Mouse (Mus musculus): Measurements from ENCODE around the gene Syt17. TPM values are rescaled to one million over a fixed set of nuclear protein-coding genes. Genes with fewer than 3 reads are reported as not detected.
A peak's percentile ranks its signal among the peaks of the same experiment; 100 is the strongest.

Syt17 gene
- polyA plus RNA-seq, 1 experiment: 0.25 TPM

DNA sequence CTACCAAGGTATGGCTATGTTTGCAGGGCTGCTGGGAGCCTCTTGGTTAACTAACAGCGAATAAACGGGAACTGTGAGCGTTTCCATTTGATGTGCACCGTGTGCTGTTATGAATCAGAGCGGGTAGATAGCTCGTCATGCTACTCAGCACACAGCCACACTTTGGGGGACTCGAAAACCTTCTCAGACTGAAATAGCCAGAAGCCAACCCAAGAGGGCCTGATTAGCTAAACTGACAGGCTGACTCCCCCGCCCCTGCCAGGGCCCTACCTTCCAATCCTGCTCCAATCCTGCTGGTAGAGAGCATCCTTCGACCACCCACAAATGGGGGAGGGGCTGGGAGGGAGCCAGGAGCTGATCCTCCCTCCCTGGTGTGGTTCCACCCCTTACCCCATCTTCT is 4.7 kb downstream of the Syt17 start:
- H3K27ac ChIP-seq (ENCODE audit: insufficient read depth, low read length): no peak overlapping the region
- 12% methylated on average over 9 of the region's 9 CpGs for WGBS
- H3K4me3 ChIP-seq (ENCODE audit: extremely low read depth, insufficient read depth, insufficient read length): no peak overlapping the region
- no peaks in the 10 kb centered on the region for H3K36me3 ChIP-seq (ENCODE audit: control insufficient read depth, insufficient read depth, low read length)
- no peak for DNase-seq (ENCODE audit: low read depth in 1 of 2, low spot score in 2 of 2)
- TF ChIP-seq CTCF (IDR thresholded peaks at IDR 0.05; ENCODE audit: extremely low read depth, insufficient read depth, insufficient read length, insufficient replicate concordance): no peak
- no peak for TF ChIP-seq POLR2A (IDR thresholded peaks at IDR 0.05; ENCODE audit: low read depth, low read length)
- peaks cover 9% of the 10 kb centered on the region for H3K4me1 ChIP-seq (ENCODE audit: control insufficient read depth, insufficient read depth, insufficient read length)
- peaks cover 10% of the 10 kb centered on the region; the same call in 1 of the 2 replicates for H3K27me3 ChIP-seq (ENCODE audit: control insufficient read depth, insufficient read depth, low read length)

DNA sequence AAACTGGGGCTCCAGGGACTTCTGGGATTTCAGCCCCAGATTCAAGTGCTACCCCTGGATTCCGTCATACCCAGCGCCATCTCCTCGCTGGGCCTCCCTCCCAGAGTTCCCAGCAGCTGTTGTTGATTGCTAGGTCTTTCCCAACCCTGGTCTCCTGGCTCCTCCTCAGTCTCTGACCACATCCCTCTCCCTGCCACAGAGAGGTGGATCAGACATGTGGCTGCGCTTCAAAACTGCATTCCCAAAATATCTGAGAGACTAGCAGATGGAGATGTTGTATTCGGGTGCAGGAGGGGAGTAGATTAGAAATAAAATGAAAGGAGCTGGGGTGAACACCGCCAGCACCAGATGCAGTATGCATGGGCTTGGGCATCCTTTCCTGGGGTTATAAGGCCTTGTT is 6.5 kb downstream of the Syt17 start:
- 87% methylated on average over 6 of the region's 6 CpGs for WGBS
- no peaks in the 10 kb centered on the region for H3K27me3 ChIP-seq (ENCODE audit: control insufficient read depth, insufficient read depth, low read length)
- no peak overlapping the region for H3K4me3 ChIP-seq (ENCODE audit: extremely low read depth, insufficient read depth, insufficient read length)
- H3K36me3 ChIP-seq (ENCODE audit: control insufficient read depth, insufficient read depth, low read length): no peaks in the 10 kb centered on the region
- no peaks in the 10 kb centered on the region for H3K4me1 ChIP-seq (ENCODE audit: control insufficient read depth, insufficient read depth, insufficient read length)
- no peak overlapping the region; the same call in 1 of the 2 replicates for H3K27ac ChIP-seq (ENCODE audit: insufficient read depth, low read length)
- DNase-seq (ENCODE audit: low read depth in 1 of 2, low spot score in 2 of 2): no peak
- TF ChIP-seq POLR2A (IDR thresholded peaks at IDR 0.05; ENCODE audit: low read depth, low read length) (no peak), CTCF (IDR thresholded peaks at IDR 0.05; ENCODE audit: extremely low read depth, insufficient read depth, insufficient read length, insufficient replicate concordance) (no peak)

GRCm38 (mm10) chr7:118437101-118437802 is 10.8 kb downstream of the Syt17 start:
- H3K27me3 ChIP-seq (ENCODE audit: control insufficient read depth, insufficient read depth, low read length): no peaks in the 10 kb centered on the region
- no peaks in the 10 kb centered on the region for H3K36me3 ChIP-seq (ENCODE audit: control insufficient read depth, insufficient read depth, low read length)
- 55% methylated on average over 7 of the region's 7 CpGs for WGBS
- no peak overlapping the region for H3K4me3 ChIP-seq (ENCODE audit: extremely low read depth, insufficient read depth, insufficient read length)
- H3K4me1 ChIP-seq (ENCODE audit: control insufficient read depth, insufficient read depth, insufficient read length): no peaks in the 10 kb centered on the region
- H3K27ac ChIP-seq (ENCODE audit: insufficient read depth, low read length): no peak overlapping the region
- DNase-seq (ENCODE audit: low read depth in 1 of 2, low spot score in 2 of 2): no peak
- TF ChIP-seq CTCF (IDR thresholded peaks at IDR 0.05; ENCODE audit: extremely low read depth, insufficient read depth, insufficient read length, insufficient replicate concordance) (peak; percentile 25; the same call in 1 of the 2 replicates), POLR2A (IDR thresholded peaks at IDR 0.05; ENCODE audit: low read depth, low read length) (no peak)

GRCm38 (mm10) chr7:118428937-118429336 is 19.1 kb downstream of the Syt17 start:
- no peak for DNase-seq (ENCODE audit: low read depth in 1 of 2, low spot score in 2 of 2)
- Histone ChIP-seq H3K27ac (ENCODE audit: insufficient read depth, low read length) (no peak overlapping the region), H3K27me3 (ENCODE audit: control insufficient read depth, insufficient read depth, low read length) (no peaks in the 10 kb centered on the region), H3K4me3 (ENCODE audit: extremely low read depth, insufficient read depth, insufficient read length) (no peak overlapping the region), H3K36me3 (ENCODE audit: control insufficient read depth, insufficient read depth, low read length) (no peaks in the 10 kb centered on the region), H3K4me1 (ENCODE audit: control insufficient read depth, insufficient read depth, insufficient read length) (no peaks in the 10 kb centered on the region)
- WGBS: 79% methylated on average over 2 of the region's 2 CpGs
- TF ChIP-seq POLR2A (IDR thresholded peaks at IDR 0.05; ENCODE audit: low read depth, low read length) (no peak), CTCF (IDR thresholded peaks at IDR 0.05; ENCODE audit: extremely low read depth, insufficient read depth, insufficient read length, insufficient replicate concordance) (no peak)

DNA sequence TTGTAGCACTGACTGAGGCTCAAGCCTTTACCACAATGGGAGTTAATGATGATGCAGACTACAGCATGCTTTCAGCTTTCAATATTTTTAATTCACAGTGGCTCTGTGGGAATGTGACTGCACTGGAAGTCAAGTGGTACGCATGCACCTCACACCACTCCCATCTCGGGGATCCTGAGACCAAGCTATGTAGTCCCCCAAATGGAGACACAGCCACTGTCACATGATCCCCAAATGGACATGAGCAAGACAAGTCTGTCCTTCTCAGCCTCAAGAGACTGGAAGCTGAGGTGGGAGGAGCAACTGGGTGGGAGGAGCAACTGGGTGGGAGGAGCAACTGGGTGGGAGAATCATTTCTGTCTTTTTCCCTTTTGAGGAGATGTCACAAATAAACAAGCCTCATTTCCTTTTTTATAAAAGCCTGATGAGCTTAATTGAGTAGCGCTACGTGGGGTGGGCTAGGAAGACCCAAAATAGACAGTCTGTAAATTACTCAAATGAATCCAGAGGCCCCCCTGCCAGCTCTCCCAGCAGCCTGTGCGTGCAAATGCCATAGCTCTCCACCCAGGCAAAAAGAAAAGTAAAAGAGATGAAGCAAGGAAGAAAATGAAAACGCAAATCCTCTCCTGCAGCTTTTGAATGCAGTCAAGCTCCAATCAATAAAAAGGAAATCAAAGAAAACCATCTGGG is 28.4 kb downstream of the Syt17 start:
- WGBS: 69% methylated on average over 6 of the region's 6 CpGs
- Histone ChIP-seq H3K27me3 (ENCODE audit: control insufficient read depth, insufficient read depth, low read length) (no peaks in the 10 kb centered on the region), H3K27ac (ENCODE audit: insufficient read depth, low read length) (no peak overlapping the region), H3K36me3 (ENCODE audit: control insufficient read depth, insufficient read depth, low read length) (no peaks in the 10 kb centered on the region), H3K4me1 (ENCODE audit: control insufficient read depth, insufficient read depth, insufficient read length) (no peaks in the 10 kb centered on the region), H3K4me3 (ENCODE audit: extremely low read depth, insufficient read depth, insufficient read length) (no peak overlapping the region)
- no peak for DNase-seq (ENCODE audit: low read depth in 1 of 2, low spot score in 2 of 2)
- TF ChIP-seq POLR2A (IDR thresholded peaks at IDR 0.05; ENCODE audit: low read depth, low read length) (no peak), CTCF (IDR thresholded peaks at IDR 0.05; ENCODE audit: extremely low read depth, insufficient read depth, insufficient read length, insufficient replicate concordance) (no peak)

GRCm38 (mm10) chr7:118414183-118414582 is 33.8 kb downstream of the Syt17 start:
- H3K27me3 ChIP-seq (ENCODE audit: control insufficient read depth, insufficient read depth, low read length): no peaks in the 10 kb centered on the region
- H3K4me3 ChIP-seq (ENCODE audit: extremely low read depth, insufficient read depth, insufficient read length): no peak overlapping the region
- H3K27ac ChIP-seq (ENCODE audit: insufficient read depth, low read length): no peak overlapping the region
- TF ChIP-seq CTCF (IDR thresholded peaks at IDR 0.05; ENCODE audit: extremely low read depth, insufficient read depth, insufficient read length, insufficient replicate concordance): no peak
- 88% methylated on average over 3 of the region's 3 CpGs for WGBS
- H3K4me1 ChIP-seq (ENCODE audit: control insufficient read depth, insufficient read depth, insufficient read length): no peaks in the 10 kb centered on the region
- DNase-seq (ENCODE audit: low read depth in 1 of 2, low spot score in 2 of 2): no peak
- H3K36me3 ChIP-seq (ENCODE audit: control insufficient read depth, insufficient read depth, low read length): no peaks in the 10 kb centered on the region

GRCm38 (mm10) chr7:118411877-118412276 is 36.1 kb downstream of the Syt17 start:
- no peak for DNase-seq (ENCODE audit: low read depth in 1 of 2, low spot score in 2 of 2)
- Histone ChIP-seq H3K27ac (ENCODE audit: insufficient read depth, low read length) (no peak overlapping the region), H3K4me3 (ENCODE audit: extremely low read depth, insufficient read depth, insufficient read length) (no peak overlapping the region), H3K27me3 (ENCODE audit: control insufficient read depth, insufficient read depth, low read length) (no peaks in the 10 kb centered on the region), H3K36me3 (ENCODE audit: control insufficient read depth, insufficient read depth, low read length) (no peaks in the 10 kb centered on the region), H3K4me1 (ENCODE audit: control insufficient read depth, insufficient read depth, insufficient read length) (no peaks in the 10 kb centered on the region)
- WGBS: 65% methylated on average over 3 of the region's 3 CpGs
- TF ChIP-seq CTCF (IDR thresholded peaks at IDR 0.05; ENCODE audit: extremely low read depth, insufficient read depth, insufficient read length, insufficient replicate concordance) (no peak), POLR2A (IDR thresholded peaks at IDR 0.05; ENCODE audit: low read depth, low read length) (no peak)
